Mouse (Mus musculus) urinary bladder, adult 2 months (tissue): ENCODE results near the gene Rab37. TPM values are rescaled to one million over a fixed set of nuclear protein-coding genes. Genes with fewer than 3 reads are reported as not detected.

Experiments
- DNase-seq: peaks from one replicate; pipeline ENCODE4 v3.0.0; 2022; ENCODE audit warnings: low spot score
- polyA plus RNA-seq: library from polyadenylated mRNA; depleted of rRNA; stranded (reverse); fragments of >200 nt; gene quantifications from 2 replicates; pipeline ENCODE4 v1.2.3, GENCODE M21; 2012; rRNA removed

Gene Rab37
- polyA plus RNA-seq, 1 experiment: 0.94 TPM

DNA sequence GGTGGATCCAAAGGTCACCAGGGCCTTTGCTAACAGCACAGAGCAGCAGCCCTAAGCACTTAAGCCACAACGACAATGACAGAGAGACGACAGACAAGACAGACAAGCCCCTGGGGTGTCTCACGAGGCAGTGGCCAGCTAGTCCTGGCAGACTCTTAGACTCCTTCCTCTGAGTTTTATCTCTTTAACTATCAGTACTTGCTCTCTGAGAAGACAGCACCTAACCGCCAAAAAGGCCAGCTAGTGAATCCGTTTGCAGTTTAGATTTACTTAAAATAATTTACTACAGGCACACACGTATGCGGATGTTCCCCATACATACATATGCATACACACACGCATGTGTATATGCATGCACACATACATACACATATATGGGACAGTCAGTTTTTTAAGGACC lies 106.3 kb downstream of the Rab37 start:
- DNase-seq: no peak

DNA sequence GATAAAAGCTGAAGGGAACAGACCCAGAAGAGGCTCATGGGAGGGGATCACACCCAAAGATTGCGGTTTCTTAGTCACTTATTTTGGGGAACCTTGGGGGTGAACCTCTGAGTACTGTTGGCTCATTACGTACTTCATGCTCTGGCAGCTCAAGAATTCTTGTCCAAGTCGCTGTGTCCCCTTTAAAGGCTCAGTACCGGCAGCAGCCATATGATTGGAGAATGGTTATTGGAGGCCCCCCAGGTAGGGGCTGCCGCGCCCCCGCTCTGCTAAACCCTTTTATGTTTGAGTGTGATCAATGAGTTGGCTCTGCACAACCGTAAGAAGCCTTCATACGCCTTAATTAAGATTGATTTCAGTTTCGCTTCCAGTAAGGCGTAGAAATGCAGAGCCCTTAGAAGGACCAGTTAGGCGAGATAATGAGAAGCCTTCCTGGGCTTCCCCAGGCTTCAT lies 107.7 kb downstream of the Rab37 start:
- no peak for DNase-seq

DNA sequence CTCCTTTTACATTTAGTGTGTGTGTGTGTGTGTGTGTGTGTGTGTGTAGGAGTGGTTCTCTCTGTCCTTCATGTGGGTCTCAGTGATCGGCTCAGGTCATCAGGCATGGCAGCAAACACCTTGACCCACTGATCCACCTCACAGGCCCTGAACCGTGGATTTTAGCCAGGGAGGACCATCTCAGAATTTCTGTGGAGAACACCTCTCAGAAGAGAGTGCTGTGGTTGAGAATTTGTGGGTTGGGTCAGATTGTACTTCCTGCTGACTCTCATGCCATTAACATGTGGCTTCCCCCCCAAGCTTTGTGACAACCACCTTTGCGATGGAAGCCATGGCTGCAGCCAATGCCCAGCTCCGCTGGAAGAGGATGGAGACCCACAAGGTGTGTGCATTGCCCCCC lies 109.3 kb downstream of the Rab37 start:
- no peak for DNase-seq

DNA sequence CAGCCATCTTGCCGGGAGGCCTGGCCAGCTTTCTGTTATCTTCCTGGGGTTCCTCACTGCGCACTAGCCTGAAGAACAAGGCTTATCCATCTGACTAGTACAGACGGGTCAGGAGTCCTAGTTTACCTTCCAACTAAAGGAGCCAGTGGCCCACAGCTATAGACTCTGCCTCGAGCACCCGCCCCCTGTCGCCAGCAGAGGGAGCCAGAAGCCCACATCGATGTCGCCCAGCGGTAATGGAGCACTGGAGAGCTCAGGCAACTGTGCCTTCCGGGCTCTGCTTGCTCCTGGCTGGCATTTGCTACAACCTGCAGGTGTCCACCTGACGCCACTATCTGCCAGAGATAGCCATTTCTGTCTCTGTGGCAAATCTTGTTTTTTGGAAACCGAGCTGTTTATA lies 111.1 kb downstream of the Rab37 start:
- DNase-seq: peak; percentile 62

DNA sequence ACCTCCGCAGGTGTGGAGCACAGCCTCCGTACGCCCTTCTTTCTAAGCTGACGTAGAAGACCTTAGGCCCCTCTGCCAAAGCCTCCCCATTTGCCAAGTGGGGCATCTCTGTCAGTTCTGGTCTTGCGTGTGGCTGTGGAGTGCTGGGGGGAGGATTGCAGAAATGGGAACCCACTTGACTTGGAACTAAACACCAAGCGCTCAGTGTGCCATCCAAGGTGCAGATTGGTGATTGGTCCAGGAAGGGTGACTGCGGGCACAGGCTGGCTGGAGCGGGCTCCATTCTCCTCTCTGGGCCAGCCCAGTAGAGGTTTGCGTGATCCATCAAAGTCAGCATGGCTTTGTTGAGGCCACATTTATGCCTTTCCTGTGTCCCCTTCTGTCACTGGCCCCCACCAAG lies 111.5 kb downstream of the Rab37 start:
- no peak for DNase-seq

DNA sequence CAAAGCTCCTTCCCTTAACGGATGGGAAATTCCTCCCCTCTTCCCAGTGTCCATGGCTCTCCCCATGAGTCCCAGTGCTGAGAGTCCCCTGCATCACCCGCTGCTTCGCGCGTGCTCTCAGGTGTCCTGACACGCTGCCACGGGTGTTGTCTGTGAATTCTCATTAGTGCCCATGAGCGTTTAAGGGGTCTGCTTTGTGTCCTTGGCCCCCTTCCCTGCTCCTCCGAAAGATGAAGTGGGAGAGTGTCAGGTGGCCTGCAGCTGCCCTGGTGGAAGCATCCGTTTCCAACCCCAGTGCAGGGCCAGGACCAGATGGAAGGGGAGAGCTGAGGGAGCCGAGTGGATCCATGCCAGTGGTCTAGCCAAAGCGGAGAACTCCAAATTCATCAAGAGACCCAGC lies 116.9 kb downstream of the Rab37 start:
- DNase-seq: no peak

DNA sequence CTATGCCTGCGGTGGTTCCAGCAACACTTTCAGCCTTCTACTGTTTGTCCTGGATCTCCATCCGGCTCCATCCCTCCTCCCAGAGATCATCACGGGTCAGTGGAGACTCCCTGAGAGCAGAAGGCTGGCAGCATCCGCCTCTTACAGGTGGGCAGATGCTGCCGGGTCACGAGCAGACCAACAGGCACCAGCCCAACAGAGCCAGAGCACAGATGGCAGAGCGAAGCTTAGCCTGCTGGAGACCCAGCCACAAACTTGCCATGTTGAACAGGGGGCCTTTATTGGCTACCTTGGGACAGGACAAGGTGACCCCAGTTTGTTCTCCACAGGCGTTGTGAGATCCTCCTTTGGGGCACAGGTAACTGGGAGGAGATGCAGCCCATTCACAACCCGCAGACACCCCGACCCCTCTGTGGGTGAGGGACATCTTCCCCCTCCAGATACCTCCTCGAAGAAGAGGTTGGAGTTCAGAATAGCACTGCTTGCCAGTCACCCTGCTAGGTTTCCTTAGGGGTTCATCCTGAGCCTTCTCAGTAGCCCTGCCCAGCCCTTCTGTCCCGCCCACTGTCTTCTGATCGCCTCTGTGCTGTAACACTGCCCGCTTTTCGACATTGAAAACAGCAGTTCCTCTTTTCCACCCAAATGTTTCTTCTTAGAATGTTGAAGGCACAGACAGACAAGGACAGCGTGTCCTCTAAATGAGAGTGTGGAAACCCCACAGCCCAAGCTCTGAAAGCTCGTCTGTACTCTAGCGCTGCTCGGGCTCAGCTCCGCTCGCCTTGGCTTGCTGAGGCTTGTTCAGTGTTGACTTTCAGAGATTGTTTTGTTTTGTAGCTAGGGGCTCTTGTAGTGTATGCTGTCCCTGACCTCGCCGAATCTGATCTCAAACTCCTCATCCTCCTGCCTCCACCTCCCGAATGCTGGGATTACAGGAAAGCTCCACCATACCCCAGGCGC lies 117.8 kb downstream of the Rab37 start:
- DNase-seq: no peak

DNA sequence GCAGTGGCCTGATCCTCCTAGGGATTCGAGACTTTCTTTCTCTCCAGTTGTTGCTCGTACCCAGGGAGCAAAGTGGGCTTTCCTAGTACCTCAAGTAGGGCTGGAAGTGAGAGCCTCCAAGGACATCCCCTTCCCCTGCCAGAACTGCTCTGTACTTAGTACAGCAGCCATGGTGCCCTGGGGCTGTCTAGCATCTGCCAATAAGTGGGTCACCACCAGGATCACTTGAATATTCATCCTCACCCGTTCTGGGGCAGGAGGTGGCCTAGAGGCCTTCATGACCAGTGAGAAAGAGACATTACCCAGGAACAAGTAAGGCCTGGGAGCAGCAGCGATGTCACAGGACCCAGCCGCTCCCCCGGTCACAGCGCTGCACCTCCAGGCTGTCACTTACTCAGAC lies 118.7 kb downstream of the Rab37 start:
- no peak for DNase-seq

Other genes with a start within 250 kb of the Rab37 start
- gene Gprc5c, start 240.3 kb upstream of the Rab37 start, polyA plus RNA-seq: 5.1 and 6.5 TPM in 2 replicates
- gene Cd300a, start 201.4 kb upstream of the Rab37 start, polyA plus RNA-seq: 0.93 and 1.0 TPM in 2 replicates
- gene Cd300lb, start 157.0 kb upstream of the Rab37 start, polyA plus RNA-seq: 2.4 and 3.6 TPM in 2 replicates
- 0.21 and 0.51 TPM in 2 replicates for gene Cd300c, start 122.3 kb upstream of the Rab37 start, polyA plus RNA-seq
- gene Cd300ld, start 101.5 kb upstream of the Rab37 start, polyA plus RNA-seq: 4.2 and 6.1 TPM in 2 replicates
- gene Cd300c2, start 89.6 kb upstream of the Rab37 start, polyA plus RNA-seq: 3.5 and 4.8 TPM in 2 replicates
- gene Cd300ld2, start 75.2 kb upstream of the Rab37 start, polyA plus RNA-seq: 0.83 and 1.2 TPM in 2 replicates
- 3.3 and 3.6 TPM in 2 replicates for gene Cd300ld4, start 64.4 kb upstream of the Rab37 start, polyA plus RNA-seq
- gene Cd300ld5, start 53.7 kb upstream of the Rab37 start, polyA plus RNA-seq: 3.1 and 5.2 TPM in 2 replicates
- 16.9 and 17.1 TPM in 2 replicates for gene Cd300ld3, start 43.0 kb upstream of the Rab37 start, polyA plus RNA-seq
- 0.04 and 0.15 TPM in 2 replicates for gene Cd300e, start 29.3 kb upstream of the Rab37 start, polyA plus RNA-seq
- 0.52 and 1.5 TPM in 2 replicates for gene Cd300lf, start 42.6 kb downstream of the Rab37 start, polyA plus RNA-seq
- 67.7 and 76.3 TPM in 2 replicates for gene Slc9a3r1, start 71.9 kb downstream of the Rab37 start, polyA plus RNA-seq
- 7.0 and 9.4 TPM in 2 replicates for gene Tmem104, start 96.1 kb downstream of the Rab37 start, polyA plus RNA-seq
- 27.5 and 32.2 TPM in 2 replicates for gene Nat9, start 96.4 kb downstream of the Rab37 start, polyA plus RNA-seq
- gene Grin2c, start 175.8 kb downstream of the Rab37 start, polyA plus RNA-seq: 0.74 and 1.0 TPM in 2 replicates
- 10.9 and 11.6 TPM in 2 replicates for gene Fdxr, start 185.6 kb downstream of the Rab37 start, polyA plus RNA-seq
- gene Fads6, start 206.2 kb downstream of the Rab37 start, polyA plus RNA-seq: 0.99 and 1.1 TPM in 2 replicates
- gene Otop2, start 215.7 kb downstream of the Rab37 start, polyA plus RNA-seq: not detected in 2 replicates
- gene Ush1g, start 230.6 kb downstream of the Rab37 start, polyA plus RNA-seq: not detected in 2 replicates
- not detected in 2 replicates for gene Otop3, start 243.3 kb downstream of the Rab37 start, polyA plus RNA-seq